Mouse (Mus musculus): Measurements from ENCODE around the gene Gramd1b.
A peak's percentile ranks its signal among the peaks of the same experiment; 100 is the strongest.

Gene Gramd1b

GRCm38 (mm10) chr9:40269103-40269861 lies 261.9 kb downstream of the Gramd1b start, which contains the start of gene Scn3b:
Gene Scn3b (plus strand): TSS chr9:40269217.
- peak; percentile 93 to 96 for DNase-seq (ENCODE audit: low spot score in 2 of 2)

GRCm38 (mm10) chr9:40268748-40269102 lies 262.5 kb downstream of the Gramd1b start:
- DNase-seq (ENCODE audit: low spot score in 2 of 2) = no peak

- DNase-seq (ENCODE audit: low spot score in 2 of 2) = peak in 1 of 2 experiments; percentile 44
Observed at GRCm38 (mm10) chr9:40268040-40268747, 263.0 kb downstream of the Gramd1b start.

GRCm38 (mm10) chr9:40263874-40264273 lies 267.3 kb downstream of the Gramd1b start:
- DNase-seq (ENCODE audit: low spot score in 2 of 2) = no peak

- no peak for DNase-seq (ENCODE audit: low spot score in 2 of 2)
Observed at GRCm38 (mm10) chr9:40252459-40252858, 278.7 kb downstream of the Gramd1b start.

- no peak for DNase-seq (ENCODE audit: low spot score in 2 of 2)
Observed at GRCm38 (mm10) chr9:40249106-40249505, 282.1 kb downstream of the Gramd1b start.

GRCm38 (mm10) chr9:40246702-40247101 lies 284.5 kb downstream of the Gramd1b start:
- DNase-seq (ENCODE audit: low spot score in 2 of 2) = no peak

- DNase-seq (ENCODE audit: low spot score in 2 of 2) = peak; percentile 36 to 38
Observed at GRCm38 (mm10) chr9:40245974-40246665, 285.1 kb downstream of the Gramd1b start.

- no peak for DNase-seq (ENCODE audit: low spot score in 2 of 2)
Observed at GRCm38 (mm10) chr9:40245466-40245865, 285.7 kb downstream of the Gramd1b start.
